Mouse (Mus musculus) gastrocnemius, adult 2 months (tissue): ENCODE results near the gene Rtn2. TPM values are rescaled to one million over a fixed set of nuclear protein-coding genes. Genes with fewer than 3 reads are reported as not detected.

Experiments
- DNase-seq: peaks from one replicate; pipeline ENCODE4 v3.0.0; 2022
- H3K27ac ChIP-seq: fragments of 200-600 bp; 2 replicates; pipeline ENCODE4 v1.8.1; 2022; ENCODE audit warnings: mild to moderate bottlenecking
- H3K4me3 ChIP-seq: fragments of 200-600 bp; 2 replicates; pipeline ENCODE4 v1.8.1; 2022; ENCODE audit warnings: mild to moderate bottlenecking, moderate library complexity
- CTCF ChIP-seq: fragments of 200-600 bp; IDR thresholded peaks from 2 replicates; pipeline ENCODE4 v1.8.1; 2022; ENCODE audit warnings: antibody characterized with exemption, mild to moderate bottlenecking, moderate library complexity
- intact Hi-C: fragments of 180-260 bp; cut with DNase I; formaldehyde crosslinking; loops from one replicate; pipeline ENCODE4 v1.15.1; 2025
- total RNA-seq, 2 experiments: library from RNA; stranded (reverse); gene quantifications; 2 replicates each; pipeline ENCODE4 v1.2.3; 2021

Gene Rtn2
- total RNA-seq, 2 experiments from 2014 or later: 987 to 1,150 TPM

DNA sequence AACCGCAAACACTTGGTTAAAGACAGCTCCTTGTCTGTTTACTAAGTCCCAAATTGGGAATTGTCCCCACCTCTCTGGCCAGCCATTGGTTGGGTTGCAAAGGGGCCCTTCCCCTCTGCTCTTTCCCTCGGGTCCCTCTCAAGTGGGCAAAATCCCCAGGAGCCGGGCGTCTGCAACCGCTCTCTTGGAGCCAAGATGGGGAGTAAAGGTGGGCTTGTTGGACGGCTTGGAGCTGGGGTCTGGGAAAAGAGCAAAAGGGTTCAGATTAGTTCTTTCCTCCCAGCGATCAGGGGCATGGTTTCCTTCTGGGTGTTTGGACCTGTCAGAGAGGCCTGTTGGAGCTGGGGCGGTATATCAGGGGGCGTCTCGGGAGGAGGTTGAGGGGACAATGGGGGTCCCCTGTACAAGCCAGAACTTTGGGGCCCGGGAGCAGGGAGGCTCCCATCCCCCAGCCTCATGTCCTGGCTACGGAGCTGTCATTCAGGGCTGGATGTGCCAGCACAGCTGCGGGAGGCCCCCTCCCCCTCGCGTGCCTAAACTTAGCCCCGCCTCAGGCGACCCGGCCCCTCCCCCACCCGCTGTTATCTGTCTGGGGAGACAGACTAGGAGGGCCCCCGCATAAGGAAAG, 8.7 kb downstream of the Rtn2 start:
- Histone ChIP-seq H3K27ac (peak overlapping the region; percentile 99), H3K4me3 (peak overlapping the region; percentile 74)
- TF ChIP-seq CTCF: no peak
- intact Hi-C loops: no loop called here
- peak; percentile 93 for DNase-seq

DNA sequence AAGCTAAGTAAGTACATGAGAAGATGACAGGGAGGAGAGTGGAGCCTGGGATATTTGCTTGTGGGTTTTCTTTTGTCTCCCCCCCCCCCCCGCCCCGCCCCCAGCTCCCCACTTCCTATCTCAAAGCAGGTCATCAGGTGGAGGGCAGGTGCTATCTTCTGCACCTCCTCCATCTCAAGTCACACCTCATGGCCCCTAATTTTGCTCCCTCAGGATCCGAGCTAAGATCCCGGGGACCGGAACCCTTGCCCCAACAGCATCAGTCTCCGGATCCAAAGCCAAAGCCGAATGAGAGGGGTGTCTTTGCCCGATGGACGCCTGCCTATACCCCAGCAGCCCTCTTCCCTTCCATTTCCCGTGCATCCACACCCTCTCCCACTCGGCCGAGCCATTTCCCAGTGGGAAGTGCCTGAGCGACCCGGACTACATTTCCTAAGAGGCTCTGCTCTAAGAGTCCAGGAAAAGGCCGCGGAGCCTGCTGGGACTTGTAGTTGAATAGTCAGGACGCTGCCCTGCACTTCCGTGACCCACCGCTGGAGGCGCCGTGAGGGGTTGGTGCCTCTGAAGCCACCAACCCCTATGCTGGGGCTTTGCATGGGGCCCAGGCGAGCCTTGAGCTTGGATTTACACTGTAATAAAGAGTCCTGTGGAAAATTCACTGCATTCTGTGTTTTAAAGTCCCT, 13.2 kb downstream of the Rtn2 start:
- H3K4me3 ChIP-seq: peak overlapping the region; percentile 67
- intact Hi-C loops: loop anchor here (5.0 kb wide), 1 partner anchor 67 kb away; no protein-coding TSS in a partner anchor
- DNase-seq: peak; percentile 98
- H3K27ac ChIP-seq: peak overlapping the region; percentile 75
- peak; percentile 100 for TF ChIP-seq CTCF

DNA sequence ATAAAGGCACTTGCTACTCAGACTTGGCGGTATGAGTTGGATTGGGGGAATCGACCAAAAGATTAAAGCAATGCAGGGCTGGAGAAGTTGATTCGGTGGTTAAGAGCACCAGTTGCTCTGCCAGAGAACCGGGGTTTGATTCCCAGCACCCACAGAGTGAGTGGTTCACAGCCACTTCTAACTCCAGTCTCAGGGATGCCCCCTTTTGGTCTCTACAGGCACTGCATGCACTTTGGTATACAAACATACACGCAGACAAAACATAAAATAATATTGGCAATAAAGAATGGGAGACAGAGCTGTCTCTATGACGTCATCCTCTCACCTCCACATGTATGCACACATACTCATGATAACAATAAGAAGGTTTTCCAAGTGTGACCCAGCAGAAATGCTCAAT, 14.6 kb downstream of the Rtn2 start:
- no peak for DNase-seq
- Histone ChIP-seq H3K27ac (no peak overlapping the region), H3K4me3 (no peak overlapping the region)
- peak; percentile 36; the same call in 1 of the 2 replicates for TF ChIP-seq CTCF
- intact Hi-C loops: loop anchor here (5.0 kb wide), 1 partner anchor 65 kb away; no protein-coding TSS in a partner anchor

DNA sequence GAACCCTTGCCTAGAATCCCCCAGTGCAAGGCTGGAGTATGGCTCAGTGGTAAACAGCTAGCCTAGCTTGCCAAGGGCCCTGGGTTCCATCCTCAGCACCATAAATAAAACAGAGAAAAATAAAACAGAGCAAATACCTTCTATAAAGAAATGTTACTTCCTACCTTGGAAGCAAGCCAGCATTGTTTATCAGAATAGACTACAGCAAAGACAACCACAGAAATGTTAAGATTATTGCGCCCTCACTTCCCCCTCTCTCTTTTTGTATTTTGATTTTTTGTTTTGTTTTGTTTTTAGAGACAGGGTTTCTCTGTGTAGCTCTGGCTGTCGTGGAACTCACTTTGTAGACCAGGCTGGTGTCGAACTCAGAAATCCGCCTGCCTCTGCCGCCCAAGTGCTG, 15.4 kb downstream of the Rtn2 start:
- Histone ChIP-seq H3K4me3 (no peak overlapping the region), H3K27ac (no peak overlapping the region)
- no peak for TF ChIP-seq CTCF
- DNase-seq: no peak
- intact Hi-C loops: loop anchor here (5.0 kb wide), 1 partner anchor 65 kb away; no protein-coding TSS in a partner anchor

DNA sequence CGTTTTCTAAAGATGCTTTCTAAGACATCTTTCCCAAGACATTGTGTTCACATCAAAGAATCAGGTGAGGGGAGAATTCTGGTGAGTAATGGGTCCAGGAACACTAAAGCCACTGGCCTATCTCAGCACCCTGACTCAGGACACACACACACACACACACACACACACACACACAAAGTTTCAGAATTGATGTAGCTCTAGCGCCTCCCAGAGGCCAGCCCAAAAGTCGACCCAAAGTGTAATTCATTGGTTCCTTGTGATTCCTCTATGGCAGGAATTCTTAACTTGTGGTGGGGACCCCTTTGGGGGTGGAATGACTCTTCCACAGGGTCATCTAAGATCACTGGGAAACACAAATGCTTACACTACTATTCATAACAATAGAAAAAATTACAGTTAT, 16.8 kb downstream of the Rtn2 start:
- intact Hi-C loops: loop anchor here (1.0 to 5.0 kb wide), 2 partner anchors 15 to 63 kb away; no protein-coding TSS in a partner anchor
- peak; percentile 65 for TF ChIP-seq CTCF
- DNase-seq: peak; percentile 70
- Histone ChIP-seq H3K4me3 (no peak overlapping the region), H3K27ac (no peak overlapping the region)

DNA sequence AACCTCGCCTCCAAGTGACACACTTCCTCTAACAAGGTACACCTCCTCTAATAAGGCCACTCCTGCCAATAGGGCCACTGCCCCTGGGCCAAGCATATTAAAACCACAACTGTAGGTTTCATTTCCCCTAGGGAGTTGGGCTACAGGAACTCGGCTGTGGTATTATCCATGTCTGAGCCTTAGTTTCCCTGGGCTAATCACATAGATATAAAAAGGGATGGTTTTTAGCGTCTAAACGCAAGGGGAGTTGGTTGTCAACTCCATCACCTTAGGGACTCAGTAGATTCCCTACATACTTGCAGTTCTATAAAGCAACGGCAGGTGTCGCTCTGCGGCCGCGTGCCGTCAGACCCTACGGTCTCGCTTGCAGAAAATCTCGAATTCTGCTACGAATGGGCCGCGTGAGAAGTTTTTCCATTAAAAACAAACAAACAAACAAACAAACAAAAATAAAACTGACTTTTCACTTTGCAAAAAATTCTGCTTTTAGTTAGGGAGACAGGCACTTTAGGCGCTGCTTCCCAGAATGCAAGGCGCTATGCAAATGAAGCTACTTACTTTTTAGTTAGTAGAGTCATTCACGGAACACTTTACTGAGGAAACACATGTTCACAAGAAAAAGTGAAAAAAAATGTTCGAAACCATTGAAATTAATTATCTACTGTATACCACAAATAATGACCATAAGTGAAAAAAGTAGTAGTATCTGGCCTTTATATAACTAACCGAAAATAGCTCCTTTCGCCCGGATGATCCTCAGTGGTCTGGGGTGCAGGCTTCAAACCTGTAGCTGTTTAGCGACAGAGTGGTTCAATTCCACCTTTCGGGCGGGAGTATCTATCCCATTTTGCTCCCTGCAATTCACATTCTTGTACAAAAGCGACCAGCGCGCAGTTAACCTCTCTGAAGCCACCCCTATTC, 18.3 kb downstream of the Rtn2 start:
- intact Hi-C loops: loop anchor here (1.0 to 2.0 kb wide), 2 partner anchors 42 to 122 kb away; no protein-coding TSS in a partner anchor
- peak; percentile 83 for DNase-seq
- Histone ChIP-seq H3K27ac (peak overlapping the region; percentile 95), H3K4me3 (peak overlapping the region; percentile 80)
- TF ChIP-seq CTCF: peak; percentile 98; the same call in 1 of the 2 replicates

DNA sequence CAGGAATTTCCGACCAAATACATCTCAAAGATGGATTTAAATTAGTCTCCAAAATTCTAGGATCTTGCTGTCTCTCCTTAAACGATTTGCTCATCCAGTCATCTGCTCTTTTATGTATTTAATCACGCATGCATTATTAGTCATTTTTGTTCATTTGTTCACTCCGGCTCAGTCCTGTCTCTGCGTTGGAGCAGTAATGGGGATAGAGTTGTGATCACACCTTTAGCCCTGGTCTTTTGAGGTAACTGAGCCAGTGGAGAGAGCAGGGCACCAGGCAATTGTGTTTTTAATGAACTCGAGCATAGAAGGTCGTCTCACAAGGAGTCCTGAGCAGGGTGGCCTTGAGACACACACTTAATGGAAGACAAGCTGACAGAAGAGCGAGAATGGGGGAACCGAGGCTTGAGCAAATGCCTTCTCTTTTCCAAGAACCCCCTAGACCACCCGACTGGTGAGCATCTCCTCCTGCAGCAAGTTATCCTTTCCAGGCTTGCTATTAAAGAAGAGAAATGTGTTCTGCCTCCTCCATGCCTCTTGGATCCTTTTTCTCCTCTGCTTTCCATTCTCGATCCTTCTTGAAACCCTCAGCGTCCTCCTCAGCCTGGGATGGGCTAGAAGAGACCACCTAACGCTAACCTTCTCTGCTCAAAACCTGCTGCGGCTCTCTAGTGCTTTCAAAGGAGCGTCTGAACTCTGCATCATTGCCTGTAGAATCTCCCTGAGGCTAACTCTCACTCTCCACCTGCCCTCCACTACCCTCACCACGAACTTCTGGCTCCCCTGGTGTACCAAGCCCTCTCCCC, 19.2 kb downstream of the Rtn2 start:
- DNase-seq: no peak
- Histone ChIP-seq H3K27ac (peak overlapping the region; percentile 95), H3K4me3 (peak overlapping the region; percentile 80)
- intact Hi-C loops: loop anchor here (2.0 kb wide), 1 partner anchor 123 kb away; no protein-coding TSS in a partner anchor
- no peak for TF ChIP-seq CTCF

DNA sequence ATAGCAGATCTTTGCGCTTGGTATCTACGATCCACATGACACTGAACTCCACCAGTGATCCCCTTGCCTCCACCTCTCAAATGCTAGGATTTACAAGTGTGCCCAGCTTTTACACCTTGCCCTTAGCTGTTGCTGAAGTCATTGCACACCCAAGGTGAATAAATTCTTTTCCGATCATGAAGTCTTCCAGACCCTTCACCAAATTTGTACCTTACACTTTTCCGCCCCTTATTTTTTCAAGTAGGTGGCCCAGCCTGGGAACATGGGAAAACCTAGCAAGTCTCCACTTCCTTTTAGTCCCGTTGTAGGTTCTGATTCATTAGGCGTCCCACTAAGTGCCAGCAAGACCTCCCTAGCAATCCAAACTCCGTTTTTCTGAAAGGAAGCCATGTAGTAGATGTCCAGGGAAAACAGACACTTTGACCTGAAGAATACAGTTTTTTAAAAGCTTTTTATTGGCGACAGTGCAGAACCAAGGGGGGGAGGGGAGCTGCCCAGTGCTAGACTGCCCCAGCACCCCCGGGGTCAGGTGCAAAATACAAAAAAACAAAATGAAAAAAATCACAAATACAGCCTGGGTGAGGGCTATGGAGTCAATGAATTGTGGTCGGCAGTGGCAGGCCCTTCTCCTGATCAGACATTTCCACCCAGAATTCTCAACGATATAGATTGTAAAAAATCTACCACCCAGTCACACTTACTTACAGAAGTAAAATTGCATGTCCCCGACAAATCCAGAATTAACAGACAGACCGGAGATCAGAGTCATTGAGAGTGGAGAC, 20.0 kb downstream of the Rtn2 start:
- Histone ChIP-seq H3K4me3 (no peak overlapping the region), H3K27ac (no peak overlapping the region)
- no peak for DNase-seq
- intact Hi-C loops: no loop called here
- TF ChIP-seq CTCF: no peak

DNA sequence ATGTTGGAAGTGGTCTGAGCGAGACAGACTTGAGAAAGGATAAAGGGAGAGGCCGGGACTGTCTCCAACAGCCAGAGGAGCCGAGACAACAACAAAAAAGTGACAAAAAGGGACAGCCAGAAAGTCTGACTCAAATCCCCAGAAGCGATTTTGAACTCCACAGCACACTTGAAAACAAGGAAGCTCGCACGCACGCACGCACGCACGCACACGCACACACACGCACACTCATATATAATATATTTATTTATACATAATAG, 20.6 kb downstream of the Rtn2 start:
- H3K27ac ChIP-seq: no peak overlapping the region
- DNase-seq: no peak
- H3K4me3 ChIP-seq: no peak overlapping the region
- intact Hi-C loops: no loop called here
- TF ChIP-seq CTCF: no peak

DNA sequence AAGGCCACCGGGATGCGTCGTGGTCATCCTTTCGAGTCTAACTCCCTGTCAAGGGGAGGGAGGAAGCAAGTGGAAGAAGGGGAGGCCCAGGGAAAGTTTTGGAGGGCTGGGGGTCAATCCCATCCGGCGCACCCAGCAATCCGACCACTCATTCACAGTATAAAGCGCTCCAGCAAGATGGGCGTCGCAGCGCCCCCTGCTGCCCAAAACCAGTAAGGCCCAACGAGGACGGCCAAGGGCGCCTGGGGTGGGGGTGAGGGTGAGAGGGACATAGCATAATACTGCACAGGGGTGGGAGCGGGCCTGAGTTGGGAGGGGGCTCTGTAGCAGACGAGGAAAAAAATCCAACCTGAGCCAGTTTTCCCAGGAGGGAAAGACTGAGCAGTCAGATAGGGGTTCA, 21.3 kb downstream of the Rtn2 start:
- peak; percentile 90; the same call in 1 of the 2 replicates for TF ChIP-seq CTCF
- no peak overlapping the region for H3K27ac ChIP-seq
- DNase-seq: peak; percentile 84
- intact Hi-C loops: no loop called here
- peak overlapping the region; percentile 54 for H3K4me3 ChIP-seq
